Mouse (Mus musculus): ENCODE measurements around the gene Morf4l1. TPM values are rescaled to one million over a fixed set of nuclear protein-coding genes. Genes with fewer than 3 reads are reported as not detected.

Gene Morf4l1
- polyA plus RNA-seq, 1 experiment from 2014 or later, result 475 TPM

DNA sequence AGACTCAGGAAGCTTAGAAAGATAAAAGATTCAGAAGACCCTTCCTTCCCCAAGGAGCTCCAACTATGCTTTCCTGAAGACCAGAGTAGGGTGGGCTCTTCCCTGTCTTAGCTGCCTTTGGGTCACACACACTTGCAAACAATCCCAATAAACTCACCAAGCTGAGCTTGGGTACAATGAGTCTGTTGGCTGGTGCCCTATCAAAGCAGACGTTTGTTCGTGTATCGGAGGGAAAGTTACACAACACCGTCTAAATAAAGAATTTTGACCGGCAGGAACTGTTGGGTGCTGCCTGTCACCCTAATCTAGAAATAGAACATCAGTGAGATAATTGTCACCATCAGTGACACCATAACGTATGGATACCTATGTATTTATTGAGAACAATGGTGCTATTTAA is 12.6 kb upstream of the Morf4l1 start:
- no peaks in the 10 kb centered on the region for H3K9me3 ChIP-seq
- no peak overlapping the region for H3K27ac ChIP-seq
- no peak for DNase-seq (ENCODE audit: low spot score)
- no peaks in the 10 kb centered on the region for H3K4me1 ChIP-seq
- H3K4me3 ChIP-seq, result peak overlapping the region; percentile 56; the same call in 1 of the 2 replicates
- no peaks in the 10 kb centered on the region for H3K27me3 ChIP-seq (ENCODE audit: insufficient read depth, poor library complexity, severe bottlenecking)
- WGBS, result 57% methylated on average over 6 of the region's 6 CpGs
- no peaks in the 10 kb centered on the region for H3K36me3 ChIP-seq

DNA sequence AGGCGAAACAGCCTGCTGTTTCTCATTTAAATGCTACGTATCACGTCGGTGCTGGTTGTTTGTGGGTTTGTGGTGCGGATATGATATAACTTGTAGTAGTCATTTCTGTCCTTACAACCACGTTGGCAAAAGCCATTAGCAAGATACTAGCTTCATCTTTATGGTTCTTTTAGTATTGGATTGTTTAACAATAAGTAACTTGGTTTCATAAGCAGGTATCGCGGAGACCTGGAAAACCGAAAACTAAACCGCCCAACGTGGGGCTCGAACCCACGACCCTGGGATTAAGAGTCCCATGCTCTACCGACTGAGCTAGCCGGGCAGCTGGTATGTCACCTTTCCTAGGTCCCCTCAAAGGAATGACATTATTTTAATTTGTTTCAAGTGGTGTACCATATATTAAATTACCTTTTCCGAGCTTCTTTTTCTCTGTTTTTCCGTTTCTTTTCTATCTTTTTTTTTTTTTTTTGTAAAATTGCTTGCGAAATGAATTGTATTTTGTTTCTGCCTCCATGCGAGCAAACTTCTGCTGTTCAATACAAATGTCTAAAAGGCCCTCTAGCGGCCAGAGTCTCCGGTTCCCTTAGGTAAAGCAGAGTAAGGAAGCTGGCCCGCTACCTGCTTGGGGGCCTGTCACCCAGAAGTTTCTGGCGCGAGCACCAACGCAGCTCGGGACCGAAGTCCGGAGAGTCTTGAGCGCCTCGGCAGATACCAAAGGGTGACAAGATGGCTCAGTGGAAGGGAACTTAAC is 11.9 kb upstream of the Morf4l1 start:
- Histone ChIP-seq H3K27ac (peak overlapping the region; percentile 29; the same call in 1 of the 2 replicates), H3K4me1 (no peaks in the 10 kb centered on the region)

DNA sequence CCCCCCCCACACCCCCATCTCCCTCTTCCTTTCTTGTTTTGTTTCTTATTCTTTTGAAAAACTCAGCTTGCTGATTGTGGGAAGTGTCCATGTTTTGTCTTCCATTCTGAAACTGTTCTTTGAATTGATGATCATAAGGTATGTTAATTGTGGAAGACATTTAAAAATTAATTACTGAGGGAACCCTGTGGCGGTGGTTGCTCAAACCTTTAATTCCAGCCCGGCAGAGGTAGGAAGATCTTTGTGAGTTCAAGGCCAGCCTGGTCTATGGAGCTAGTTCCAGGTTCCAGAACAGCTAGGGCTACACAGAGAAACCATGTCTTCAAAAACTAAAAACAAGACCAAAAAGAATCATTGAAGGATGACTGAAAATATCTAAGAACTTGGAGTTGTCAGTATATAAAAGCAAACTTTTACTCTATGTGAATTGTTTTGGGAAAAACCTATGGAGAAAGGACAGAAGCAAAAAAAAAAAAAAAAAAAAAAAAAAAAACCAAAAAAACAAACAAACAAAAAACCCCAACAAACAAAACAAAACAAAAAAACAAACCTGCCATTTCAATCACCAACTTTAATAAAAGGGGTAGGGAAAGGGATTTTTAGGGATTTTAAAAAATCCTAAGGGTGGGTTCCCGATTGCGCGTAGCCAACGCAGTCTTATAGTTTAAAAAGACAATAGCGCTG is 11.0 kb upstream of the Morf4l1 start:
- H3K27ac ChIP-seq, result peak overlapping the region; percentile 29; the same call in 1 of the 2 replicates
- H3K4me1 ChIP-seq, result no peaks in the 10 kb centered on the region
- WGBS, result 23% methylated on average over 7 of the region's 7 CpGs

More for the DNA sequence above, 11.9 kb upstream of the Morf4l1 start:
- H3K27me3 ChIP-seq (ENCODE audit: insufficient read depth, poor library complexity, severe bottlenecking), result no peaks in the 10 kb centered on the region
- peak; percentile 90 for DNase-seq (ENCODE audit: low spot score)
- 1% methylated on average over 30 of the region's 30 CpGs for WGBS
- H3K9me3 ChIP-seq, result no peaks in the 10 kb centered on the region
- H3K4me3 ChIP-seq, result peak overlapping the region; percentile 56
- H3K36me3 ChIP-seq, result no peaks in the 10 kb centered on the region

DNA sequence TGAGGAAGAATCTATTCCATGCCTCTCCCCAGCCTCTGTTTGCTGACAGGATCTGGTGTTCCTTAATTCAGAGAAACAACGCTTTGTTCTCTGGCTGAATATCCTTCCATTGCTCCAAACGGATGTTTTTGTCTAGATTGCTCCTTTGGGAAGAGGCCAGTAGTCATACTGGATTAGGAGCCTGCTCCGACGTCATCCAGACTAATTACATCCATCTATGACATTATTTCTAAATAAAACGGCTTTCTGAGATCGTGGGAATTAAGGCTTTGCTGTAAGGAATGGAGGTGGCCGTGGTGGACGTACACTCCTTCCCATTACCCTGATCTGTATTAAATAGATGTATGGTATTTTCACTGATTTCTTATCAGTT is 10.3 kb upstream of the Morf4l1 start:
- WGBS, result 44% methylated on average over 8 of the region's 8 CpGs
- no peaks in the 10 kb centered on the region for H3K27me3 ChIP-seq (ENCODE audit: insufficient read depth, poor library complexity, severe bottlenecking)
- peak; percentile 61 for DNase-seq (ENCODE audit: low spot score)

More for the DNA sequence above, 11.0 kb upstream of the Morf4l1 start:
- no peaks in the 10 kb centered on the region for H3K27me3 ChIP-seq (ENCODE audit: insufficient read depth, poor library complexity, severe bottlenecking)
- DNase-seq (ENCODE audit: low spot score), result no peak
- no peaks in the 10 kb centered on the region for H3K36me3 ChIP-seq
- peak overlapping the region; percentile 56 for H3K4me3 ChIP-seq
- H3K9me3 ChIP-seq, result no peaks in the 10 kb centered on the region

DNA sequence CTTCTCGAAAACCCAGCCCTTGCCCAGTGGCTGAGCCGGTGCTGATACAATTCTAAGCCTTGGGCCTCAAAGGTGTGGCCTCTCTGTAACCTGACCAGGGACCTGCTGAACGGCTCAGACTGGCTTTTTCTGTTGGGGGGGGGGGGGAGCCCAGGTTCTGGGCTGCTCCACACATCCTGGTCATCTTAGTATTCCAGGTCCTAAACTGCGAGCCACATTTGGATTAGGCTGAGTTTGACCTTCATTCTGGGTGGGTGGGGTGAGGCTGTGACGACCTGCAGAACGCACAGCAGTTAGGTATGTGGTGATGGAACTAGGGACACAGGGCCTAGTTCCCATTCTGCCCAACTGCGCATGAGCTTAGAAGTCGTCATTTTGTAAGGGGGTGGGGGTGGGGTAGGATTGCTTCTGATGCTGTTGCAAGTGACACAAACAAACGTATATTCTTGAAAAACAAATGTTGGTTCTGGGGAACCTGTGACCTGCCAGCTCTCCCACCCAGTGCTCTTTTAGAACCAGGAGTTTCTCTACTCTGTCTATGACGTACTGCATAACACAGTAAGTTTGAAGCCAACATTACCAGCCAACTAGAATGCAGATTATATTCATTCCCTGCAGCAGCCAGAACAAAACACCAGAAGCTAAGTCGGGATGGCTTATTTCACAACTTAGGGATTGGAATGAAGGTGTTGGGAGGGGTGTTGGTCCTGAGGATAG is 9.7 kb upstream of the Morf4l1 start:
- DNase-seq (ENCODE audit: low spot score), result no peak
- Histone ChIP-seq H3K27me3 (ENCODE audit: insufficient read depth, poor library complexity, severe bottlenecking) (no peaks in the 10 kb centered on the region), H3K36me3 (no peaks in the 10 kb centered on the region), H3K4me1 (no peaks in the 10 kb centered on the region), H3K4me3 (no peak overlapping the region), H3K9me3 (no peaks in the 10 kb centered on the region), H3K27ac (no peak overlapping the region)
- 37% methylated on average over 11 of the region's 11 CpGs for WGBS

More for the DNA sequence above, 10.3 kb upstream of the Morf4l1 start:
- no peaks in the 10 kb centered on the region for H3K36me3 ChIP-seq
- no peak overlapping the region for H3K27ac ChIP-seq
- no peaks in the 10 kb centered on the region for H3K4me1 ChIP-seq
- H3K4me3 ChIP-seq, result no peak overlapping the region
- H3K9me3 ChIP-seq, result no peaks in the 10 kb centered on the region

DNA sequence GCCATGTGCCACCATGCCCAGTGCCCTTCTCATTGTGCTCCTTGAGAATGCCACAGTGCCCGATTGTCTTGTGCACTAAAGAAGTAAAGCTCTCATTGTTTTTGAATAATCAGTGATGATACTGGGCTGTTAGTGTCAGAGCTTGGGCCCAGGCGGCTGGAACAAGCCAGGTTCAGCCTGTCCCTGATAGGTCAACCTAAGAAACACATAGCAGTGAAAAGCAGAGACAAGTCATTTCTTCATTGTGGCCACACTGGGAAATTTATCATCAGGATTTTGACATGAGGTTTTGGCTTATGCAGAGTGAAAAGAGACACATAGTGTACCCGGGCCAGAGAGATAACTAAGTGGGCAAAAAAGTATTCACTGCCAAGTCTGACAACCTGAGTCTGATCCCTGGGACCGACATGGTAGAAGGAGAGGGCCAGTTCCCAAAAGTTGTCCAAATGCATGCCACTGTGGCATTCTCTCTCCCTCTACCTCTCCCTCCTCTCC is 7.7 kb upstream of the Morf4l1 start:
- no peaks in the 10 kb centered on the region for H3K27me3 ChIP-seq (ENCODE audit: insufficient read depth, poor library complexity, severe bottlenecking)
- no peaks in the 10 kb centered on the region for H3K9me3 ChIP-seq
- WGBS, result 75% methylated on average over 4 of the region's 4 CpGs
- H3K4me1 ChIP-seq, result no peaks in the 10 kb centered on the region
- no peak overlapping the region for H3K4me3 ChIP-seq
- no peak overlapping the region for H3K27ac ChIP-seq
- no peak for DNase-seq (ENCODE audit: low spot score)
- H3K36me3 ChIP-seq, result no peaks in the 10 kb centered on the region

DNA sequence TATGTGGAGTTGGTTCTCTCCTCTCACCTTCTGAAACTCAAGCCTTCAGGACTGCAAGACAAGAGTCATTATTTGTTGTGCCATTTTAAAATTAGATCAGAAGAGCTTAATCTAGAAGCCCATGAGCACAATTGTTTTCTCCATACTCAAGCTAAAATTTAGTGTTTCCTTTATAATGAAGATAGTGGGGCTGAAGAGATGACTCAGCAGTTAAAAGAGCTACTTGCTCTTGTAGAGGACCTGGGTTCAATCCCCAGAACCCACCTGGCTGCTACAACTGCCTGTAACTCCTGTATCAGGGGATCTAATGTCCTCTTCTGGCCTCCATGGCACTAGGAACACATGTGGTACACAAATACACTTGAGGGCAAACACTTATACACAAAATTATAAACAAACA is 2.7 kb upstream of the Morf4l1 start:
- H3K9me3 ChIP-seq, result no peaks in the 10 kb centered on the region
- DNase-seq (ENCODE audit: low spot score), result no peak
- peaks cover 8% of the 10 kb centered on the region; the same call in 1 of the 2 replicates for H3K4me1 ChIP-seq
- H3K36me3 ChIP-seq, result no peaks in the 10 kb centered on the region
- no peaks in the 10 kb centered on the region for H3K27me3 ChIP-seq (ENCODE audit: insufficient read depth, poor library complexity, severe bottlenecking)
- H3K4me3 ChIP-seq, result no peak overlapping the region
- no peak overlapping the region for H3K27ac ChIP-seq

DNA sequence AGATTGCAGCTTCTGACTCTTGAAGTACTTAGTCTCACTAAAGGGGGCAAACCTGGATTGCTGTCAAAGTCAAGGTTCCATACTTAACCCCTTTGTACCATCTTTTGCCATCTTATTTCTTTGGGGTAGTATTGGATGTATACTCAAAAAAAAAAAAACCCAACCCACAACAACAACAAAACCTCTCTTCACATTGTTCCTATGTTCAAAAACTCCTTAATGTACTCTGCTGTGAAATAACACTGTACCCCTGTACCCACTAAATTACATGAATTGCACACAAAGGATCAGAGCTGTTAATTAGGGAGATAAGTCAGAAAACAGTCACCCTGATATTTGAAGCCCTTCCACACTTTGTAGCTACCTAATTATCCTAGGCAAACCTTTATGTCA is 730 bp upstream of the Morf4l1 start:
- H3K4me1 ChIP-seq, result peaks cover 12% of the 10 kb centered on the region; the same call in 1 of the 2 replicates
- H3K27me3 ChIP-seq (ENCODE audit: insufficient read depth, poor library complexity, severe bottlenecking), result no peaks in the 10 kb centered on the region
- DNase-seq (ENCODE audit: low spot score), result no peak
- H3K27ac ChIP-seq, result peak overlapping the region; percentile 100
- no peaks in the 10 kb centered on the region for H3K36me3 ChIP-seq
- peak overlapping the region; percentile 97 for H3K4me3 ChIP-seq
- H3K9me3 ChIP-seq, result no peaks in the 10 kb centered on the region

DNA sequence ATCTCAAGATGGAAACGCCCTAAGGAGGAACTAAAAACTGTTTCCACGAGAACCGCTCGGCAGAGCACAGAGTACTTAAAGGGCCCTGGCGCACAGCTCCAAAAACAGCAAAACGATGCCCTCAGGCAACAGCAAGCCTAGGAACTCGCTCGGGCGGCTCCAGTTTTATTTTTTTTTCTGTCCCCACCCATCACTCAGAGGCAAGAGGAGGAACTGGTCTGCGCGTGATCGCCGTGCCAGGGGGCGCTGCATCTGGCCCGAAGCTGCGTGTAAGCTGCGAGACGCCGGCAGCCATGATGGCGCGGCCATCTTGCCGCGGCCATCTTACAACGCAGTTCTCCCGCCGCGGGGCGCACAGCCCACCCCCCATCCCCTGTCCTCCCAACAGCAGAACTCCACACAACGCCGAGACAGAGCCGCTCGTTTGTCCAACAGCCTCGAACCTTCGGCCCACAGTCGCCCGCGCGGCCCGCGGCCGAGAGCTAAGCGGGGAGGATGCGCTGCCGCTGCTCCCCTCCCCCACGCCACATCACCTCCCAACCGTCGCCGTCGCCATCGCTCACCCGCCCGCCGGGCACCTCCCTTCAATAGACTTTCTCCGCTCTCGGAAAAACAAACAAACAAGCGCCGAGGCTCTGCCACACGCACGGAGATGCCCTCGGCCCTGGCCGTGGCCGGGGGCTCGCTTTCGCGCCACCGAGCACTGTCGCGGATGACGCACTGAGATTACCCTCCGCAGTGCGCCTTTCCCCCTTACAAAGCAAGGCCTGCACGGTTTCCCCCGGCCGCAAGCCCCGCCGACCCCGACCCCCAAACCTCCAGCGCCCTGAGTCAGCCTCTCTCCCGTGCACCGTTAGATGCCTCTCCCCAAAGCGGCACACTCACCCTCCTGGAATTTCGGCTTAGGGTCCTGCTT is 665 bp downstream of the Morf4l1 start:
- peak; percentile 95 for DNase-seq (ENCODE audit: low spot score)
- peak overlapping the region; percentile 97 for H3K4me3 ChIP-seq
- H3K27ac ChIP-seq, result peak overlapping the region; percentile 100
- H3K4me1 ChIP-seq, result peaks cover 12% of the 10 kb centered on the region; the same call in 1 of the 2 replicates
- no peaks in the 10 kb centered on the region for H3K27me3 ChIP-seq (ENCODE audit: insufficient read depth, poor library complexity, severe bottlenecking)
- no peaks in the 10 kb centered on the region for H3K9me3 ChIP-seq
- under 1% methylated on average over 82 of the region's 82 CpGs for WGBS
- peaks cover 6% of the 10 kb centered on the region for H3K36me3 ChIP-seq

DNA sequence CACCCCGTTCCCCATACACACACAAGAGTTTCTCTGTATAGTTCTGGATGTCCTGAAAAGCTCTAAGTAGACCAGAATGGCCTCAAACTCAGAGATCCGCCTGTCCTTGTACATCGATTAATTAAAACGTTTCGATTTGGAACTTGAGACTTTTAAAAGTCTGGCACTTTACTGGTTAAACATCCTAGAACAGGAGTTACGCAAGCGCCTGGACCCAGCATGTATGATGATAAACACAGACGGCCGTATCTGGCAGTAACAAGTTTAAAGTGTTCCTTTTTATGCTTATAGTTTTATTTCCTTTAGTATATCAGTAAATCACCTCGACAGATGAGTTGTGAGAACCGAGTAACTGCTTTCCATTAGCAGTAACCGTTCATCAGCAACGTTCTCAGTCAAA is 1.4 kb downstream of the Morf4l1 start:
- no peaks in the 10 kb centered on the region for H3K9me3 ChIP-seq
- H3K36me3 ChIP-seq, result peaks cover 14% of the 10 kb centered on the region
- no peak for DNase-seq (ENCODE audit: low spot score)
- H3K27me3 ChIP-seq (ENCODE audit: insufficient read depth, poor library complexity, severe bottlenecking), result no peaks in the 10 kb centered on the region
- WGBS, result under 1% methylated on average over 13 of the region's 13 CpGs
- H3K27ac ChIP-seq, result peak overlapping the region; percentile 100
- peak overlapping the region; percentile 97 for H3K4me3 ChIP-seq
- H3K4me1 ChIP-seq, result peaks cover 12% of the 10 kb centered on the region; the same call in 1 of the 2 replicates

DNA sequence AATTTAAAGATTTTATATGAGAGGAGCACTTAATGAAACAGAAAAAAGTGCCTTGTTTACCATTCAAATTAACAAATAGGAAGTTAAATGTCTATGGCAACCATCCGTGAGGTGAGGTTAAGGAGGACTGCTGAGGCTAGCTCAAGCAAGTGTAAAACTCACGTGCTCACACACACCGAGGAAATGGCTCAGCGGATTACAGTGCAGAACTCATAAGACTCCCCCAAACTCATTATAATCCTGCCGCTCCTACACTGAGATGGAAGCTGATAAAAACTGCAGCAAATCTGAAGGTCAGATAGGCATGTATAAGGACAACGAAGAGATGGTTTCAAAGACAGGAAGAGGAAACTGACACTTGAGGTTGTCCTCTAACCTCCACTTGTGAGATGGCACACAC is 5.2 kb downstream of the Morf4l1 start:
- no peak for DNase-seq (ENCODE audit: low spot score)
- Histone ChIP-seq H3K27me3 (ENCODE audit: insufficient read depth, poor library complexity, severe bottlenecking) (no peaks in the 10 kb centered on the region), H3K27ac (no peak overlapping the region), H3K4me3 (no peak overlapping the region), H3K9me3 (no peaks in the 10 kb centered on the region), H3K4me1 (peaks cover 12% of the 10 kb centered on the region; the same call in 1 of the 2 replicates), H3K36me3 (peaks cover 49% of the 10 kb centered on the region)
- 81% methylated on average over 6 of the region's 6 CpGs for WGBS

DNA sequence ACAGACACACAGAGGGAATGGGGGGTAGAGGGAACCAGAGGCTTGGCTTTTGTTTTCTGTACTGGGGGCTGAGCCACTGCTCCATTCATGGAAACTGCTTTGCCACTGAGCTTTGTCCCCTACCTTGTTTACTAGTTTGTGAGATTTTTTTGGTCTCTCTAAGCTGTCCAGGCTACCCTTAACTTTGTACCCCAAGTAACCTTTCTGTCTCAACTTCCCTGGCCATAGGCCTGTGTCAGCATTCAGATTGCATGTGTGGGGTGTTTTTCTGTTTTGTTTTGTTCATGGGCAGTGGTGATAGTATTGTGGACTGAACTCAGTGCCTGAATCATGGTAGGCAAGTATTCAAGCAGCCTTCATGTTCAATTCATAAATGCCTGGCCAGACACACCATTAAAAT is 6.3 kb downstream of the Morf4l1 start:
- Histone ChIP-seq H3K4me3 (no peak overlapping the region), H3K4me1 (peaks cover 12% of the 10 kb centered on the region; the same call in 1 of the 2 replicates), H3K27me3 (ENCODE audit: insufficient read depth, poor library complexity, severe bottlenecking) (no peaks in the 10 kb centered on the region), H3K27ac (no peak overlapping the region), H3K9me3 (no peaks in the 10 kb centered on the region), H3K36me3 (peaks cover 58% of the 10 kb centered on the region)
- DNase-seq (ENCODE audit: low spot score), result no peak

All from heart, embryonic 10.5 days (tissue).